Mouse (Mus musculus): ENCODE results near the gene Pdlim1.

The Pdlim1 gene

GRCm38 (mm10) chr19:40284704-40285103, 13.1 kb upstream of the Pdlim1 start:
- no peak for DNase-seq (ENCODE audit: low spot score in 2 of 2)

DNA sequence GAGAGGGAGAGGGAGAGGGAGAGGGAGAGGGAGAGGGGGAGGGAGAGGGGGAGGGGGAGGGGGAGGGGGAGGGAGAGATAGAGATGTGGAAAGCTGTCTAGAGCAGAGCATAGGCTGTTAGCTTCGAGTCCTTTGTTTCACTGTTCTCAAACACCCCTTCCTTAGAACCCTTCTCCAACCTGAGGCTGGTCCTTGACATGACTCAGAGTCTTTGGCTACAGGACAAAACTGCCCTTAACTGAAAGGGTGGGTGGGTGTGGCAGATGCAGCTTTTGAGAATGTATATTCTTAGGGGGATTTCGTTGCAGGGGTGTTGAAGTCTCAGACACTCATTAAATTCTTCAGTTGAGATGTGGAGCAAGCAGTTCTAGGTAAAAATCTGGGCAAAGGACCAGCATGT, 11.8 kb upstream of the Pdlim1 start:
- DNase-seq (ENCODE audit: low spot score in 2 of 2) = no peak

DNA sequence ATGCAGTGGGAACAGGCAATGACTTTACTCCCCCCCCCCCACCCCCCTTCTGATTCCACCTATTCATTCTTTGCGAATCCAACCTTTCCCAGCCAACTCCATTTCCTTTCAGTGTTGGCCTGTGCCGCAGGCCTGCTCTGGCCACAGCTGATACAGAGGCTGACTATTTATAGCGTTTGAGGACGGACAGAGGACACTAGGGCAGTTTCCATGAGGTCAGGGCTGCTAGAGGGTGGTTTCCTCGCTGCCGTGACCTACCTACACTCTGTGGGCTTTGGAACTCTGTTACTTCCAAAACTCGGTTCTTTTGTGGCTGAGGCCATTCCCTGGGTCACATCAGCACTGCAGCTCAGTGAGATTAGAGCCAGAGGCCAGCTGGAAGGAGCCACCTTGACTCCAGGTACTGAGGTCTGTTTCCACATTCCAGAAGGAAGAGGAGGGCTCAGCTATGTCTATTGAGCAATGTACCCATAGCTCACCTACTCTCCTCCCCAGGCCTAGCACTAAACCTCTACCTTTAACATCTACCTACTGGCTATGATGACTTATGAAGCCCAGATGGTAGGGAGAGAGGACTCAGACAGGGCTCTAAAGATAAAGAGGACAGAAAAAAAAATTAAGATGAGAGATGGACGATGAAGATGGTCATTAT, 6.9 kb upstream of the Pdlim1 start:
- no peak for DNase-seq (ENCODE audit: low spot score in 2 of 2)

- no peak for DNase-seq (ENCODE audit: low spot score in 2 of 2)
Observed at GRCm38 (mm10) chr19:40277494-40277893, 5.9 kb upstream of the Pdlim1 start.

GRCm38 (mm10) chr19:40275401-40276188, 4.0 kb upstream of the Pdlim1 start:
- DNase-seq (ENCODE audit: low spot score in 2 of 2) = no peak

DNA sequence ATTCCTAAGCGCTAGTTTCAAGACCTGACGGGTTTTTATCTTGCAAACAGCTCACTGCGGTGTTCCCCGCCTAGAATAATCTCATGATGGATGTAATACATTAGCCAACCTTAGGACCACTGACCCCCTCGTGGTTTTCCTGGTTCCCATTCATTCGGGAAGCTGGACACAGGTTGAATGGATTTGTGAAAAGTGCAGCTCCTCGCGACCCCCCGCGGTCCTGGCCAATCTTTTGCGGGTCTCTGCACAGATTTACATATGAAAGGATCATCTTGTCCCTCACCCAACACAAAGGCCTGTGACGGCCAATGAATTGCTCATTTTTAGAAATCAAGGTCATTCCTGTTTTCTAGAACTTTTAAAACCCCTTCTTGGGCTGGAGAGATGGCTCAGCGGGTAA, 1.0 kb upstream of the Pdlim1 start:
- no peak for DNase-seq (ENCODE audit: low spot score in 2 of 2)

GRCm38 (mm10) chr19:40270351-40271307, 1.0 kb downstream of the Pdlim1 start:
- DNase-seq (ENCODE audit: low spot score in 2 of 2) = no peak

DNA sequence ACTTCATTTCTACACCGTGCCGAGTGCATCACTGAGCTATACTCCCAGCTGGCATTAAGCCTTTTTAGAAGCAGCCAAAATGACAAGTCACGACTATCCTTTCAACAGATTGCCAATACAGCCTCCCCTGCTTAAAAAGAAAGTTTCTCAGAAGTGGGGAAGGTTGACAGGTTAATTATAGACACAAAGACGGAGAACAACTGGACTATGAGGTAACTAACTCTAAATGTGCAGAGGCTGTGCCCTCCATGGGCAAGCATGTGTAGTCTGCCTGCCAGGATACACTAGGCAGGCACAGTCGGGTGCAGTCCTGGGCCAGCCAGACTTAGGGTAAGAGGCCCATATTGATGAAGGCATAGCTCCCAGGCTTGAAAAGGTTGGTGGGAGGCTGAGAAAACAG, 2.1 kb downstream of the Pdlim1 start:
- no peak for DNase-seq (ENCODE audit: low spot score in 2 of 2)

- DNase-seq (ENCODE audit: low spot score in 2 of 2) = no peak
Observed at GRCm38 (mm10) chr19:40268493-40268892, 3.1 kb downstream of the Pdlim1 start.

- no peak for DNase-seq (ENCODE audit: low spot score in 2 of 2)
Observed at GRCm38 (mm10) chr19:40267380-40267779, 4.3 kb downstream of the Pdlim1 start.

DNA sequence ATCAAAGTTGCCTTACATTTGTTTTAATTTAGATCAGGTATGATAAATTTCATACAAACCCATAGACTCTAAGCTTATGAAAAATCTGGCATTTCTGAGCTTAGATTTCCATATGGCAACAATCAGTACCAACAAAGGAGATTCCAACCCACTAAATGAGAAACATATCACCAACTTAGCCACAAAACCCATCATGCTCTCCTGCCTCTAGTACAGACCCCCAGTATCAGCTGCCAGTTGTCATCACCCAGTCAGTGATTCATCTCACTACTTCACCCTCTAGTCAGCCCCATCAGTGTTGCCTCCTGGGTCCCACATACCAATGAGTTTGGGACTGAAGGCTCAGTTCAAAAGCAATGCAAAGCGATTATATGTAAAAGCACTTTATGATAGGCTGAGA, 12.2 kb downstream of the Pdlim1 start:
- no peak for DNase-seq (ENCODE audit: low spot score in 2 of 2)

DNA sequence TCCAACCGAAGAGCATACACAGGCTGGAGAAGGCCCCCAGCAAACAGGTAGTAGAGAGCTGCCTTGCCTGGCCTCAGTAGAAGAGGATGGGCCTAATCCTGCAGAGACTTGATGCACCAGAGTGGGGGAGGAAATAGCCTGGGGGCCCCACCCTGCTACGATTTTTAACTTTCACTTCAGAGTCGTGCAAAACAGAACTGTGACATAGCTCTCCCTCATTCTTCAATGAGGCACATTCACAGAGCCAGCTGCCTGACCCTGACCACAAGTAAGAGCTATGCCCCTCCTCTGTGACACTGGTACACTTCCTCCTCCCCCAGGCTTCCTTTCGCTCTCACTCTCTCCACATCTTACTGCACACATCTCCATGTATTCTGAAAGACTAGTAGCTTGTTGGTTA, 14.2 kb downstream of the Pdlim1 start:
- DNase-seq (ENCODE audit: low spot score in 2 of 2) = no peak

- DNase-seq (ENCODE audit: low spot score in 2 of 2) = no peak
Observed at GRCm38 (mm10) chr19:40256376-40257050, 15.1 kb downstream of the Pdlim1 start.

- DNase-seq (ENCODE audit: low spot score in 2 of 2) = no peak
Observed at GRCm38 (mm10) chr19:40255561-40255960, 16.1 kb downstream of the Pdlim1 start.

GRCm38 (mm10) chr19:40254741-40255140, 16.9 kb downstream of the Pdlim1 start:
- no peak for DNase-seq (ENCODE audit: low spot score in 2 of 2)

DNA sequence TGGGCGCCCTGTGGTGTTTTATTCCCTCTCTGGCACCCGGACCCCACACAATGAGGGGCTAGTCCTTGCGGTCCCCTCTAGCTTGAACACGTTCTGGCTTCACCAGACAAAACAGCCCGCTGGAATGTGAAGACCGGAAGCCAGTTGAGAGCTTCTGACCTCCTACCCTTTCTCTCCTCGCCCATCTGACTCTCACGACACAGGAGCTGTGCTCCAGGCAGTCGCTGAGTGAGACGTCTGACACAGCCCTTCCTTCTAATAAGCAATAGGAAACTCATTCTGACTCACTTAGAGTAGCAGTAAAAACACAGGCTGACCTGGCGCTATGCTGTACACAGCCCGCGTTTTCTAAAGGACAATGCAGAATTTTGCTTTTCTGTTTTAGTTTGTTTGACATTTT, 17.9 kb downstream of the Pdlim1 start:
- DNase-seq (ENCODE audit: low spot score in 2 of 2) = no peak

DNA sequence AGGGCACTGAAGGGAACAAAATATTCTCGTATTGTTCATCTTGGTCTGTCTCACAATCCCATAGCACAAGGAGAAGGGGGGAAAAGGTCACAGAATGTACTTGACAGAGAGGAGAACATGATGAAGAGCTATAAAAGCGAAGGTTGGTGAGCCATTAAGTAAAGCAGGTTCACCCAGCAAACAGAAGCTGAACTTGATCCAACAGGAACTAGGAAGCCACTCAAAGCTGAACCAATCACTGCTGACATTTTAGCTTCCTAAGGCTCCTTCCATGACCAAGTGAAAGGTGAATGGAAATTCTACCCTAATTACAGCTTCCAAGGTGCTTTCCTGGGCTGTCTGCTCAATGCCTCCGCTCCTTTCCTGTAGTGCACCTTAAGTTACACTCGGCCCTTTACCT, 20.5 kb downstream of the Pdlim1 start:
- no peak for DNase-seq (ENCODE audit: low spot score in 2 of 2)

DNA sequence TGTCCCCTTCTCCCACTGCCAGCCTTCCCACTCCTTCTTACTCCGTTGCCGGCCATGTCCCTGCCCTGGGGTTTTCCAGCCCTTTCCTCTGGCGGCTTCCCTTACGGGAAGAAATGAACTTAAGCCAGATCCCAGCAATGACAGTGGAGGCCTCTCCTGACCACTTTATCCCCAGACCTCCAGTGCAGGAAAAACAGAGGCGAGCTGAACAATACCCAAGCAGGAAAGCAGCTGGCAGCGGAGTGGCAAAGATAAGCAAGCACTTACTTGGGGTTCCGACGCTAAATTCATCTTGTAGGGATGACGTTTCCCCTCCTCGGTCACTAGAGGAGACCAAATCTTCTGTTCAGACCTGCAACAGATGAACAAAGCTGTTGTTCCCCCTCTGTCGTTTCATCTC, 22.3 kb downstream of the Pdlim1 start:
- no peak for DNase-seq (ENCODE audit: low spot score in 2 of 2)

DNA sequence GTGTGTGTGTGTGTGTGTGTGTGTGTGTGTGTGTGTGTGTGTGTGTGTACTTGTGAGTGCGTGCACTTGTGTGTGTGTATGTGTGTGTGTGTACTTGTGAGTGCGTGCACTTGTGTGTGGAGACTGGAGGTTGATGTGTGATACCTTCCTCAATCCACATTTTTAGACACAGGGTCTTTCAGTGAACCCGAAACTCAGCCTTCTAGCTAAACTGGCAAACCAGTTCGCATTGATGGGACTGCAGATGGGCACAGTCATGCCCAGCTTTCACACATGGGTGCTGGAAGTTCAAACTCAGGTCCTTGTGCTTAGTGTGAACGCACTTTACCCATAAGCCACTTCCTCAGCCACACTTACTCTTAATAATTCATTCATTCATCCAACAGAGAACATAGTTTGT, 23.2 kb downstream of the Pdlim1 start:
- DNase-seq (ENCODE audit: low spot score in 2 of 2) = no peak

DNA sequence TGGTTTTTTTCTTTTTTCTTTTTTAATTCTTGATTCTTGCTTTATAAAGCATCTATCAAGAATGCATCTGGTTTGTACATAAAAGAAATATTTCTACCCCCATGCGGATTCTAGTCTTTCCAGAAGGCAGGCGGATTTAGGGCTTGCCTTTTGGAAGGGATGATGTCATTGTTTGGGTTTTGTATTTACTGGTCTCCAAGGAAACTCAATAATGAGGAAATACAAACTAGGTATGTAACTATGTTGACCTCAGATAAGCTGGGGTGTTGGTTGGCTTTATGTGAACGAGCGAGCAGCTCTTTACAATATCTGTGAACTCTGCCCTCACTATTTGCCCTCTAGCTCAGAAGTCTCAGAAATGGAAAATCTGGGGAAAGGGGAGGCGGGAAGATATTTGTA, 24.4 kb downstream of the Pdlim1 start:
- no peak for DNase-seq (ENCODE audit: low spot score in 2 of 2)

GRCm38 (mm10) chr19:40246646-40247267, 24.9 kb downstream of the Pdlim1 start:
- no peak for DNase-seq (ENCODE audit: low spot score in 2 of 2)
